Mouse (Mus musculus) small intestine, adult 2 months (tissue): ENCODE results near the gene Fbp1. TPM values are rescaled to one million over a fixed set of nuclear protein-coding genes. Genes with fewer than 3 reads are reported as not detected.
"Not testable (repeated sequence)": the region's sequence is repeated elsewhere in the genome, so short reads cannot be mapped to it uniquely, and the experiment has no call there.

Experiments
- H3K27ac ChIP-seq: fragments of 200-500 bp; 2 replicates; pipeline ENCODE4 v1.5.1; 2012; ENCODE audit warnings: low read depth, low read length, control low read depth, inconsistent platforms; ENCODE audit not compliant: insufficient read depth
- H3K27me3 ChIP-seq: fragments of 200-500 bp; 2 replicates; pipeline ENCODE4 v1.6.1; 2012; ENCODE audit warnings: mild to moderate bottlenecking, moderate library complexity, low read length, inconsistent platforms; ENCODE audit not compliant: control insufficient read depth, insufficient read depth
- H3K36me3 ChIP-seq: fragments of 200-500 bp; 2 replicates; pipeline ENCODE4 v1.6.1; 2012; ENCODE audit warnings: mild to moderate bottlenecking, low read length, control low read depth, inconsistent platforms; ENCODE audit not compliant: control insufficient read depth, insufficient read depth
- H3K4me1 ChIP-seq: fragments of 200-500 bp; 2 replicates; pipeline ENCODE4 v1.6.1; 2012; ENCODE audit warnings: low read length, inconsistent platforms, mixed read lengths; ENCODE audit not compliant: control insufficient read depth, insufficient read depth, insufficient read length
- H3K4me3 ChIP-seq: fragments of 200-500 bp; 2 replicates; pipeline ENCODE4 v1.5.1; 2012; ENCODE audit warnings: low read depth, mild to moderate bottlenecking, control low read depth, inconsistent platforms, low read length, moderate library complexity
- CTCF ChIP-seq: fragments of 200-500 bp; IDR thresholded peaks from 2 replicates; pipeline ENCODE4 v1.5.1; 2012; ENCODE audit warnings: low read depth, mild to moderate bottlenecking, control low read depth, inconsistent platforms, low read length, moderate library complexity, mixed read lengths; ENCODE audit not compliant: insufficient replicate concordance, insufficient read length; ENCODE audit errors: extremely low read depth
- POLR2A ChIP-seq: fragments of 200-500 bp; IDR thresholded peaks from 2 replicates; pipeline ENCODE4 v1.6.1; 2012; ENCODE audit warnings: low read depth, mild to moderate bottlenecking, control low read depth, inconsistent platforms, low read length, moderate library complexity
- WGBS: fragments of 180-500 bp; shearing (Covaris S2); methylation state at CpG from one replicate; pipeline ENCODE4 v1.1.7; 2018; 5-methylcytosine and 5-hydroxymethylcytosine counted together
- polyA plus RNA-seq: library from polyadenylated mRNA; depleted of rRNA; stranded (reverse); fragments of >200 nt; gene quantifications from 2 replicates; pipeline ENCODE4 v1.2.3, GENCODE M21; 2012; rRNA removed

Gene Fbp1
- 21.9 and 31.1 TPM in 2 replicates for polyA plus RNA-seq

DNA sequence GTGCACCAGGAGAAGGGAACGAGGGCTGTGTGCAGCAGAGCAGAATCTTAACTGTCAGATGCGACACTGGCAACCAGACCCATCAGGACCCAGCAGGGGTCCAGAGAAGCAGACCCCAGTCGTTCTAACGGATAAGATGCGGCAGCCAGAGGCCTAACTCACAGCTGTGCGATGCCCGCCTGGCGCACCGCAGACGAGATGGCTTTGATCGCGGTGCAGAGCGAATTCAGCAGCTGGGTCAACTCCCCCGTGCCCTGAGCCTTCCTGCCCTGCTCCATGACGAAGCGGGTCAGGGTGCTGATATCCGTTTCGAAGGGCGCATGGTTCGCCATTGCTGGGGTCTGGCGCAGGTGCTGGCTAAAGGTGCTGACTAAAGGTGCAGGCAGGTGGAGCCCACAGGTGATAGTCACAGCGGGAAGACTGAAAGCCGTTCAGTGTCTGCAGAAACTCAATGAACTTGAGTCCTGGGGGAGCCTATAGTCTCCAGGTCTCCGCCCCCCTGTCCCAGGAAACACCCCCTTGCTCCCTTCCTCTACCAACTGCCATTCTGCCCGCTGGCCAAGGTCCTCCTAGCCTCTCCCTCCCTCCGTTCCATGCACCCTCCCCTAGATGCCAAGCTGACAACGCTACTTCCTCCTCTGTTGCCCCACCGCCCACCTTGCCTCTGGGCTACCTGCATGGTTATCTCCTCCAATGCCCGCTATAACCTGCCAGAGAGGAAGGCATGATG is at the start of gene Fbp1:
Gene Fbp1, minus strand, starts transcription at position 571 of the 730 bp plus-strand sequence.
- H3K36me3 ChIP-seq, result no peaks in the 10 kb centered on the region
- H3K4me3 ChIP-seq, result peak within 1 kb of the TSS; percentile 67
- H3K4me1 ChIP-seq, result peaks cover 5% of the 10 kb centered on the region; the same call in 1 of the 2 replicates
- TF ChIP-seq CTCF (no peak), POLR2A (0 out of 2 replicates have a peak, but pooled peaks have one; percentile 6)
- H3K27ac ChIP-seq, result peak within 1 kb of the TSS; percentile 58; the same call in 1 of the 2 replicates
- H3K27me3 ChIP-seq, result no peaks in the 10 kb centered on the region
- WGBS, result 4% methylated on average over 29 of the region's 29 CpGs

DNA sequence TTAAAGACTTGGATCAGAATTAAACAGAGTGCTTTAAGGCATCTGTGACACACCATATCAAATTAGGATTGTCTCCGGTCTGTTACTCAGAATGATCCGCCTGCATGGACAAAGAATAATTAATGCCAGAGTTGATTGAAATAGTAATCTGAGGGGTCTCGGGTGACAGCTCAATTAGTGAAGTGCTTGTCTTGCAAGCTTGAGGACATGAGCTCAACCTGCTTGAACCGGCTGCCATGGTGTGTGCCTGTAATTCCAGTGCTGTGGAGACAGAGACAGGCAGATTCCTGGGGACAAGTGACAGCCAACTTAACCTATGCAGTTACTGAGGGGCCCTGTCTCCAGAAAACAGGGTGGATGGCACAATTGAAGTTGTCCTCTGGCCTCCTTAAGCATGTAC is 44.4 kb upstream of the Fbp1 start:
- 92% methylated on average over 4 of the region's 4 CpGs for WGBS
- H3K27ac ChIP-seq, result no peak overlapping the region
- no peaks in the 10 kb centered on the region for H3K4me1 ChIP-seq
- H3K27me3 ChIP-seq, result no peaks in the 10 kb centered on the region; the same call in 1 of the 2 replicates
- H3K36me3 ChIP-seq, result no peaks in the 10 kb centered on the region
- H3K4me3 ChIP-seq, result no peak overlapping the region
- TF ChIP-seq POLR2A (no peak), CTCF (no peak)

DNA sequence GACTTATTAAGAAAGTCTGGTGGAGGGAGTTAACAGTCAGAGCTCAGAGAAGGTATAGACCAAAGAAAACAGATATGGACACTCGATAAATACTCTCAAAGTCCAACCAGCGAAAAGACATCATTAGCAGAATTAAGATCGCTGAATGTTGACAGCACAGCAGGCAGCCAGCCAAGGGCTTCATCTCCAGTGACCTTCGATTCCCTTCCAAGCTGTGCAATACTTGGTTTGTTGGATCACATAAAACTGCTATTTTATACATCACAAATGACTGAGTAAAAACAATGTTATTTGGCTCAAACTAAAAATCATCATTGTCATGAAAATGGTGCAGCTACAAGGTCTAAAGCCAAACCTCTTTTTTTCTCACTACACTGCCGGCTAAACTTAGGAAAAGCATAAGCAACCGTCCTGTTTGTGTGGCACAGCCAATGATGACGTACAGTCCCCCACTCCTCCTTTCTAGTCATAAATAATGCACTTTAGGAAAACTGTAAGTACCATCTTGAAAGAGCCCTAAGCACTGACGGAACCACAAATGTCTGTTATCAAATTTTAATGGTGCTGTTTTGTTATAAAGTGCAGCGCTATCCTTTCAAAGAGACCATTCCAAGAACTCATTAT is 41.8 kb upstream of the Fbp1 start:
- H3K4me3 ChIP-seq, result no peak overlapping the region
- H3K27me3 ChIP-seq, result no peaks in the 10 kb centered on the region; the same call in 1 of the 2 replicates
- TF ChIP-seq POLR2A, result no peak
- TF ChIP-seq CTCF, result no peak
- H3K36me3 ChIP-seq, result no peaks in the 10 kb centered on the region
- H3K4me1 ChIP-seq, result no peaks in the 10 kb centered on the region
- WGBS, result 51% methylated on average over 9 of the region's 9 CpGs
- no peak overlapping the region for H3K27ac ChIP-seq

DNA sequence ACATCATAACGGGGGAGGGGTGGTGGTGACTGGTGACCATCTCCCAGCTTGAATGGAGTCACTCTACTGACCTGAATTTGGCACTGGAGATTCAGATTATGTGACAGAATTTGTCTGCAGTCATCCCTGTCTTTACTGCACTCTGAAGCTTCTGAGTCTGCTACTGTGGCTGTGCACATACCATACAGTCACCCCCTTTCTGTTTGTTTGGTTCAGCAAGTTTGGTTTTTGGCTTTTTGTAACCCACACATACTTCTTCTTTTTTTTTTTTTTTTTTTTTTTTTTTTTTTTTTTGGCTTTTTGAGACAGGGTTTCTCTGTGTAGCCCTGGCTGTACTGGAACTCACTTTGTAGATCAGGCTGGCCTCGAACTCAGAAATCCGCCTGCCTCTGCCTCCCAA is 41.1 kb upstream of the Fbp1 start:
- not testable (repeated sequence) for H3K4me3 ChIP-seq, H3K4me1 ChIP-seq, H3K27me3 ChIP-seq, H3K36me3 ChIP-seq, H3K27ac ChIP-seq
- 88% methylated on average over 3 of the region's 3 CpGs for WGBS

DNA sequence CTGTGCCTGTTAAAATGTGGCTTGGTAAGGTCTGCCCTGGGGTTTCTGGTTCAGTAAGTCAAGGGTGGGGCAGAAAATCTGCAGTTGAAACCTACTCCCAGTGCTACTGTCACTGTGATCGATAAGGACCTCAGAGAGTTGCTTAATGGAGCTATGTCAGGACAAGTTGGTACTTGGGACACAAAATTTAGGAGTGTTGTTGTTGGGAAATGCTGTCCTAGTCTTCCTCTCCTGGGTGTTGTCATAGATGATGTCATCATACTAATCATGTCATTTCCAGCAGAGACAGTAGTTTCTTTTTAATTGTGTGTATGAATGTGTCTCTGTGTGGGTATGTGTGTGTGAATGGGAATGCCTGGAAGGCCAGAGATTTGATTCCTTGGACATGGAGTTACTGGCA is 39.4 kb upstream of the Fbp1 start:
- no peak for TF ChIP-seq CTCF
- TF ChIP-seq POLR2A, result no peak
- no peaks in the 10 kb centered on the region; the same call in 1 of the 2 replicates for H3K27me3 ChIP-seq
- no peak overlapping the region for H3K27ac ChIP-seq
- H3K36me3 ChIP-seq, result no peaks in the 10 kb centered on the region
- WGBS, result 79% methylated on average over 1 of the region's 1 CpGs
- H3K4me1 ChIP-seq, result no peaks in the 10 kb centered on the region
- H3K4me3 ChIP-seq, result no peak overlapping the region

DNA sequence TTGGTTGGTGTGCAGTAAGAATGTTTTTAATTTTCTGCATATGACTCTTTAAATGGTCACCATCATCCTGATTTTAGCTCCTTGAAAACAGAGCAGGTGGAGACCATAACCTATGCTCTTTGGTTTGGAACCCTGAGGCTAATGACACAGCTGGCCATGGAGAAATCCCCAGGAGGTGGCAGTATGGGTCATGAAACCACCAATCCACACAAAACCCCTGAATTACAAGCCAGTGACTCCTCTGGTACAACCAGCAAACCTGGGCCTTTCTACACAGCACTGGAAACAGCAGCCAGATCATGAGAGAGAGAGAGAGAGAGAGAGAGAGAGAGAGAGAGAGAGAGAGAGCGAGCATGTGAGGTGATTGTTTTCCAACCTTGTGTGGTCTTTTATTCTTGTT is 38.4 kb upstream of the Fbp1 start:
- Histone ChIP-seq H3K4me1 (no peaks in the 10 kb centered on the region), H3K27me3 (no peaks in the 10 kb centered on the region), H3K27ac (no peak overlapping the region), H3K36me3 (no peaks in the 10 kb centered on the region), H3K4me3 (no peak overlapping the region)
- peak; percentile 27; the same call in 1 of the 2 replicates for TF ChIP-seq CTCF
- TF ChIP-seq POLR2A, result no peak
- 83% methylated on average over 1 of the region's 1 CpGs for WGBS

DNA sequence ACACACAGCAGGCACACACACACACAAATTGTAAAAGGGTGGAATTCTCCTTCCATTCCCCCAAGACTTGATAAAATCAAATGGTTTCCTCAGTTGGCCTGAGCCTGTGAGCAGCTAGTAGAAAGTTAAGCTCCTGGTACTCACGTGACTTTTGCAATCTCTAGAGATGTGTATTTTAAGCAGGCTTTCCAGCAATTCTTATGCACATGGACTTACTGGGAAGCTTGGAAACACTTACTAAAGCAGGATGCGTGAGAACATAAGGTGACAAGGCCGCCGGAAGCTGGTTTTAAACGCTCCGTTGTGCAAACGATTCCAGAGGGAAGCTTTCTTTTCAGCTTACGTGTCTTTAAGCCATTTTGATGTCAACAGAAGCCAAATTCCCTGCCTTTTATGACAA is 35.1 kb upstream of the Fbp1 start:
- Histone ChIP-seq H3K27ac (no peak overlapping the region), H3K4me3 (no peak overlapping the region), H3K27me3 (no peaks in the 10 kb centered on the region), H3K4me1 (no peaks in the 10 kb centered on the region), H3K36me3 (no peaks in the 10 kb centered on the region)
- TF ChIP-seq CTCF (no peak), POLR2A (no peak)
- WGBS, result 80% methylated on average over 8 of the region's 8 CpGs
